Mouse (Mus musculus): ENCODE results near the gene Tmem217.

GRCm38 (mm10) chr17:29544064-29544463, 8.1 kb downstream of the Tmem217 start:
- TF ChIP-seq POLR2A (IDR thresholded peaks at IDR 0.05; ENCODE audit: borderline replicate concordance, control insufficient read depth, low read depth, low read length) (no peak), CTCF (IDR thresholded peaks at IDR 0.05; ENCODE audit: control insufficient read depth, insufficient read depth, low read length) (no peak)

Data from bone marrow, adult 2 months (tissue).